Mouse (Mus musculus) urinary bladder, postnatal 25 days (tissue): ENCODE data around the gene Gm10972.
"Not testable (repeated sequence)": the region's sequence is repeated elsewhere in the genome, so short reads cannot be mapped to it uniquely, and the experiment has no call there.

Source experiments
- DNase-seq: peaks from one replicate; pipeline ENCODE4 v3.0.0; 2022; ENCODE audit warnings: low spot score

The Gm10972 gene

DNA sequence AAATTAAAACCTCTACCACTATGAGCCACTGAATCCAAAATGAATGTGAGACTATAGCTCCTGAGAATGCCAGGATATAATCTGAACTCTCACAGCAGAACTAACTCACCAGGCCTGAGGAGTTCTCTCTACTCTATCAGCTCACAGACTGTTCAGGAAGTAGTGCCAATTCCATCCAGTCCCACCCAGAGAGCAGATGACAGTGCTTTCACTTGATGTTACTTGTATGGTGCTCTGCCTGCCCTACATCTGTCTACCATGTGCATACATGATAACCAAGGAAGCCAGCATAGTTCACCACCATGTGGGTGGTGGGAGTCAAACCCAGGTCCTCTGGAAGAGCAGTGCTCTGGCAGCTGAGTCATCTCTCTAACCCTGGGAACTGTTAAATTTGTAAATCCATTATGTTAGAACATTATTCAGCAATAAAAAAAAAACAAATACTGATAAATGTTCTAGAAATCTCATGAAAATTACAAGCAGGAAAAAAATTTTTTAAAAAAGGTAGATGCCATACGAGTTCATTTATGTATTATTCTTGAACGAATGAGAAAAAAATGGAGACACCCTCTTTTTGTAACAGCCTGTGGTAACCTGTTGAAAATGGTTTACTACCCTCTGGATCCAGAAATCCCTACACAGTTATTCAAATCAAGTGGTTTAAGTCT is at the start of gene Gm10972:
Gm10972 (plus strand) TSS at position 618 of the 668 bp plus-strand sequence.
- not testable (repeated sequence) for DNase-seq

DNA sequence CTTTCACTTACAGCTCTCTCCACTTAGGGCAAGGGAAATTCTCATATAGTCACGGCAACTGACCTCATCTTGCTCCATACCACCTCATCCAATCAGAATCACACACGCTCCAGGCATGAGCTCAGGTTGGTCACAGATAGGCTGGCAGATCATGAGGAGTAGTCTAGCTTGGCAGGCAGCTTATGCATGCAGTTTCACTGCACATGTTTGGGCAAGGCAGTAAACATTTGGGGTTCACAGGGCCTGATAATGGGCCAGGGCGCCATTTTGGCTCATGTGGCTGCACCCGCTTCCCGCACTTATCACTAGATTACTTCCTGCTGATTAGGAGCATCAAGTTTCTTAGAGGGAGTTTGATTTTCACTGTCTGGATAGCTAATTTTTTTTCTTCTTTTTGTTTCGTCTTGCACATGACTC is 47.0 kb upstream of the Gm10972 start:
- no peak for DNase-seq

DNA sequence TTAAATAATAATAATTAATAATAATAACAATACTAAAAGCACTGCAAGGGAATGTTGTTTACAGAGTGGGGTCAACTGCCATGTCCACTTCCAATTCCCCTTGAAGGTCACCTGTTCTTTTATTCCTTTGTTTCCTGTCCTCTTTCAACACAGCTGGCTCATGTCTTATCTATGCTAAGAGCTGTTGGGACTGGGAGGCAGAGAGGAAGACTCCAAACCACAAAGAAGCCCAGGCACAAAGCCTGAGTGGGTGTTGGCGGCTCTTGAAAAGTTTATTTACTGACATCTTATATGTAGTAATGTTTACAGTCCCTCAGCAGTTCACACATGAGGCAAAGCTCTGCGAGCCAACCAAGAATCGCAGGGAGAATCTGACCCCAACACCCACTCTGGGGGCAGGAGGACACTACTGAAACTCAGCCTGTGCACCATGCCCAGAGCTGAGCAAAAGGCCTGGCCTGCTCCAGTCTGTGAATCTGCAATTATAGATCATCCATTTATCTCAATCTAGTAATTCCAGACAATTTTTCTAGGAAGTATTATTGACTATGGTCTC is 45.6 kb upstream of the Gm10972 start:
- DNase-seq, result no peak

DNA sequence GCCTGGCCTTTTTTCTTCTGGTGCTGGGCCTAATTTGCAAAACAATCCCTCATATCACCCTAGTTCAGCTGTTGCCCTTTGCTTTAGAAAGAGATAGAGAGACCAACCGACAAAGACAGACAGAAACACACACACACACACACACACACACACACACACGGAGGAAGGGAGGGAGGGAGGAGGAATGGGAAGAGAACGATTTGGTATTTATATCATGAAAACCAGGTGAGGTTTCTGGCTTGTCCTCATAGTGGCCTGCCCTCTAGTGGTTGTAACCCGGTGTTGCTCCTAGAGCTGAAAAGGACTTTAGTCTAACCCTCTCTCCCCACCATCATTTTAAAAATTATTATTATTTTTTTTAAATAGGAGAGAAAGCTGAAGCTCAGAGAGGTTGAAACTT is 41.0 kb upstream of the Gm10972 start:
- DNase-seq, result peak; percentile 52

DNA sequence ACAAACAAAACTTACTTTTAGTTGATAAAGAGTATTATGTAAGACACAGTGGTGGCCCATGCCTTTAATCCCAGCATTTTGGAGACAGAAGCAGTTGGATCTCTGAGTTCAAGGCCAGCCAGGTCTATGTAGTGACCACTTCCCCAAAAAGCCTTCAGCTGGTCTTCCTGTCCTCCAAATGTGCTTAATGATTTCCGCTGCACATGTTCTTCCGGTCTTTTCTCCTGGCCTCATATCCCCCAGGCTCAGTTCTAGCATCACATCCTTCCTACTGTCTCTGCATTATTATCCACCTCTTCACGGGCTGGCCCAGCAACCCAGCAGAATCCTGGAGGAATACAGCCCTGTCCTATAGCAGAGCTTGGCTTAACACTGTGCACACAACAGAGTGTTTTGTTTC is 33.3 kb upstream of the Gm10972 start:
- no peak for DNase-seq

DNA sequence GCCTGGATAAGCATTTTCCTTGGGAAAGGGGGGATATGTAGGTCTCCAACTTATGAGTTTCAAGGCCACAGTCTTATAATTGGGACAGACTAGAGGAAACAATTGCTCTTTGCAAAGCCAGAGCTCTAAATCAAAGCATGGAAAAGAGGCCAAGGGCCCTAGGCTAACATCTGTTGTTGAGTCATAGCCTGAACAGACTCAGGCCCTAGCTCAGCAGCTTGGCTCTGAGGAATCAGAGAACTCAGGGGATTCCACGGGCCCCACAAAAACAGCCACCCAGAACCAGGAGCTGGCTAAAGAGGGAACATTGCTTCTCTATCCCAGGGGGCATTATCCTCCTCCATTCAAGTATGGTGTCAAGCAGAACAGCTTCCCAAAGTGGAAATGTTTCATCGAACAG is 32.3 kb upstream of the Gm10972 start:
- DNase-seq, result no peak

DNA sequence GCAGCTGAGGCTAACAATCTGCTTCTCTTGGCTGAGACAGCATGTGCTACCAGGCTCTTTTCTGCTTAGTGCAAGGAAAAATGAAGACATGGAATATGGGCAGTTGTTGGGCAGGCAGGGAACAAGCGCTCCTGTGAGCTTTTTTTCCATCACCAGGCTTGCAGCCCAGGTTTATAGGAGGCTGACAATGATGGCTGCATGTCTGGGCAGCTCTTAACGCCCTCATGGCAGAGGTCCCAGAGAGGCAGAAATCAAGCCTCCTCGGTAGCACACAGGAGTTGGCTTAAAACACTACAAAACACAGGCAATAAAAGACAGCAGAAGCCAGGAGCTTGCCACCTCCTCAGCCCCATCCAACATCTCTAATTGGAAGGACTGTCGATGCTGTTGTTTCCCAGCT is 31.6 kb upstream of the Gm10972 start:
- no peak for DNase-seq

DNA sequence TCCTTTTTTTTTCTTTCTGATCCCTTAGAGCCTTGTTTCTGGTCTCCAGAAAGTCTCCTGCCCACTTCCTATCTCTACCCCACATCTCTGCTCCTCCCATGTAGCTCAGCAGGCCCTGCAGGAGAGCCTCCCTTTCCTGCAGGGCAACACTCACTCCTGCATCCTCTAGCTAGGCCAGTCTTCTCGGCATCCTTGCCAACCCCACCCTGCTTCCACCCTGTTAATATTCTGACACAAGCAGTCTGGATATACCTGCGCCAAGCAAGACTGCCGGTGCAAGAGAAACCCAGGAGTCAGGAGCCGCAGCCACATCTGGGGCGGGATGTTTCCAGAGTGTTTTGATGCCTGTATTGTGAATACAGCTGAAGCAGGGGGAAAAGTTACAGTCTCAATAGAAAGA is 31.1 kb upstream of the Gm10972 start:
- DNase-seq, result no peak

DNA sequence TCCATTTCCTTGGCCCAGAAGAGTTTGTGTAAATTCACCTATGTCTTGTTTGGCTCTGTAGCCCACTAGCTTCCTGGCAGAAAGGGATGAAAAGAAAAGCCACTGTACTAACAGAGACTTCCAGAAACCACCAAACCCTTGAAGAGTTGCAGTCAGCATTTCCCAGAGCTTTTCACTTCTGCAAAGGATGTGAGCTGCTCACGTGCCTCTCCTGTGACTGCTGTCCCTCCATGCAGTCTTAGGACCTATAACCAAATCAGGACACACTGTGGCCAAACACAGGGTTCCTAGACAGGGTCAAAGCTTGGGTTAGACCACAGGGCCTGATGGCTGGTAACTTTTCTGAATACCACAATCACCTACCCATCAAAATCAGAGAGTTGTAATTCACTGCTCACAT is 30.6 kb upstream of the Gm10972 start:
- DNase-seq, result no peak

DNA sequence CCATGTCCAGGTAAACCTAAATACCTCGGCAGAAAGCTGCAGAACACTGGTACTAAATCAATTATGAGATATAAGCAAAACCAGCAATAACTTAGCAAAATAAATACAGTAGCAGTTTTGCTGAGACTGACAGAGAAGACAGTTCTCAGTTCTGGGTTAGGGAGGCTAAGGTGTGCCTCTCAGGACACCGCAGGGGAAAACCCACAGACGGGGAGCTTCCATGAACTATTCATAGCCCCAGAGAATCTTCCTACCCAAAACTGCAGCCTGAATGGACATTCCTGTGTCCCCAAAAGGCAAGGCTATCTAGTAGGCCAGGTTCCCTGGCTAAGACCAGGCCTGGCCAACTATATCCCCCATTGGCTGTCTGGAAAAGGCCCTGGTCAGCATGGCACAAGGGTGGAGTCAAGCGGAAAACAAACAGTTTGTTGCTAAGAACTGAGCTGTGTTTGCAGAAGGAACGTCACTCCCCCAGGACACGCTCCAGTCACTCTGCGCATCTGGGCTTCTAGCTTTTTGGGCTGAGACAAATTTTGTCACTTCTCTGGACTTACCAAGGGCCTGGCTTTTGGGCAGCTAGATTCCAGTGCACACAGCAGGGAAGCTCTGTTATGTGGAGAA is 29.5 kb upstream of the Gm10972 start:
- no peak for DNase-seq

DNA sequence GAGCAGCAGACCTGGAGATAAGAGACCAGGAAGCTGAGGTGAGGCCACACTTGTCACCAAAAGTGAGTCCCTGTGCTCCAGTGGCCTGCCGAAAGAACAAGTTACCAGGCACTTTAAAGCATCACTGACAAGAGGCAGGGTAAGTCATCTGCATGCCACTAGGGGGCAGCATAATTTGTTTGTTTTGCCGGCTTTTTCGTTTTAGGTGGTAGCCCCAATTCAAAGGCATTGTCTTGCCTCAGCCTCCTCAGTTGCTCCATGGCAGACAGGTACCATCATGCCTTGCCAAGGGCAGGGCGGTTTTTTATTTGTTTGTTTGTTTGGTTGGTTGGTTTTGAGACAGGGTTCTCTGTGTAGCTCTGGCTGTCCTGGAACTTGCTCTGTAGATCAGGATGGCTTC is 26.2 kb upstream of the Gm10972 start:
- peak; percentile 28 for DNase-seq

DNA sequence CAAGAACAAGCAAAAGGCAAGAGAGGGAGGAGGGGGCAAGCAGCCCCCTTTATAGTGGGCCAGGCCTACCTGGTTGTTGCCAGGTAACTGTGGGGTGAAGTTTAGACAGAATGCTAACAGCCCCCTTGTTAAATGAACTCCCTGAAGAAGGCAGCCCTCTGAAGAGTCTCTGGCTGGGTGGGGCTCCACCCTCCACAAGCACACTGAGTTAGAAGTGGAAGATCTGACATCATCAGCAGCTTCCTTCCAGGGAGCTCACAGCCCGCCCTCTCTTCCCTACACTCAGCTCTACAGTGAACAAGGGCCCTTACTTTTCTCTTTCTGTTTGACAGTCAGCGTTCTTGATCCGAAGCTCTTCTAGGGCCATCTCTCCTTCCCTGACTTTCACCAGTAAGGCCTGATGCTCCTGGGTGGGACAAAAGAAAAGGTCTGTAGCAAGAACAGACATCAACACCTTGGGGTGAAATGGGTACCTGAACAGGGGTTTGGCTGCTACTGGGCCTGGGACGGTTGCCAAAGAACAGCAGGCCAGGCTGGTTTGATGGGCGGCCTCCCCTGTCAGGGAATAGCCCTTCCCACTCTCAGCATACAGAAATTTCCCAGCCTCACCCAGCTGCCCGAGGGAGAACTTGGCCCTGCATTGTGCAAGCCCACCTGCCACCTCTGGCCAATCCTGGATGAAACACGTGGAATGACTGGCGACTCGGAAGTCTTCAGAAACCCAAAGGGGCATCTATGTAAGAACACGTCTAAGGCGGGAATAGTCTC is 21.0 kb upstream of the Gm10972 start:
- DNase-seq, result no peak

DNA sequence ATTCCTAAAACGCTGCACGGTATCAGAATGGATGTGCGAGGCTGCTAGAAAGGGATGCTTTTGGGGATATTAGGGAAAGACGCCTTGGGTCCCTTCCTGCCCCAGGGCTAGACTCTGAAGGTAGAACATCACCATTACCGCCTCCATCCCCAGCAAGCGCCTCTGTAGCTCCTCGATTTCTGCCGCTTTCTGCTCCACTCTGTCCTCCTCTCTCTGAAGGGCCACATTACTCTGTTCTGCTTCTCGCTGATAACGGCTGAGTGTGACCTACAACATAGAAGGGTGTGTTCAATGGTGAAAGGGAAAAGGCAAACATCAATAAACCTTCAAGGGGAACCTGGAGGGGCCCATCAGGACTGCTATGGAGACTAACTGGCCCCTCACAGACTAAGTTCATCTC is 20.4 kb upstream of the Gm10972 start:
- DNase-seq, result no peak

DNA sequence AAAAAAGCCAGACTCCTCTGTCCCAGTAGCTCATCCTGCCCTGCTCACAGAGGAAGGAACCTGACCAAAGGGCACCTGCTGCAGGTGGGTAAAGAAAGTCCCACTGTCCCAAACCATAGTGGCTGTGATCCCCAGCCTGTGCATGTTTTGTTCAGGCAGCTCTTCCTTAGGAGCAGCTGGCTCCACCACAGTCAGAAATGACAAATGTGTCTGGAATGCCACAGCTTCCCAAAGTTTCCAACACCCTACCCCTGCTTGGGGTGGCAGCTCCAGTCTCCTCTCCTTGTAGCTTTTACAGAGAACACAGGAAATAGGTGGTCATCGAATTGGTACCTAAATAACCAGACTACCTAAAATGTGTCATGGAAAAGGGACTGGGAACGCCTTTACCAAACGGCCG is 18.6 kb upstream of the Gm10972 start:
- DNase-seq, result no peak

DNA sequence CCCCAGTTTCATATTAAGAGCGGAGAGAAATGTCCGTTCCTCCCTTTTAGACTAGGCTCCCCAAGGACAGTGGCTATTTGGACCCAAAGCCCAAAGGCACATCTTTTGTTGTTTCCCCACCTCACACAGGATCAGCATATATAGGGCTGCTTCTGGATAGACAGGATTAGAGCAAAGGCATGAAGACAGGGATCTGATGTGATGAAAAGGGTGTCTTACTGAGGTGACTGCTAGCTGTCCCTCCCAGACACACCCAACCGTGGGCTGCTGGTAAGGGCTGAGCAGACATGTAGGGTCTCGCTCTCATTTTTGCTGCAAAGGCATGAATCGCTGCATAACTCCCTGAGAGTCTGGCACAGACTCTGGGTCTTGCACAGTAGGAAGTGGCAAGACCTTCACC is 14.2 kb upstream of the Gm10972 start:
- DNase-seq, result no peak

DNA sequence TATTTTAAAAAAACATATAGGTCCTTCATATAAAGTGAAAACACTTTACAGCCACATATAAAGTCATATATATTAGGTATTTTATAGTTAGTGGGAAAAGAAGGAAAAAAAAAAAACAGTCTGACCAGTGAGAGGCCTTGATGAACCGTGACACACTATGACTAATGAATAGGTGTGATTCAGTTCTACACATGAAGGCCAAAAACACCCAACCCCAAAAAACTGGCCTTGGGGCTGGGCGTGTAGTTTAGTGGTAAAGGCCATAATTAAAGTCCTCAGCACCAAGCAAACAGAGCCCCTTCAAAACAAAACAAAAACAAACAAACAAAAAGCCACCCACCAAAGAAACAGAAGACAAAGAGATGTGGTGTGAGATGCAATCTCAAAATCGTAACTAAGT is 13.0 kb upstream of the Gm10972 start:
- DNase-seq, result no peak

DNA sequence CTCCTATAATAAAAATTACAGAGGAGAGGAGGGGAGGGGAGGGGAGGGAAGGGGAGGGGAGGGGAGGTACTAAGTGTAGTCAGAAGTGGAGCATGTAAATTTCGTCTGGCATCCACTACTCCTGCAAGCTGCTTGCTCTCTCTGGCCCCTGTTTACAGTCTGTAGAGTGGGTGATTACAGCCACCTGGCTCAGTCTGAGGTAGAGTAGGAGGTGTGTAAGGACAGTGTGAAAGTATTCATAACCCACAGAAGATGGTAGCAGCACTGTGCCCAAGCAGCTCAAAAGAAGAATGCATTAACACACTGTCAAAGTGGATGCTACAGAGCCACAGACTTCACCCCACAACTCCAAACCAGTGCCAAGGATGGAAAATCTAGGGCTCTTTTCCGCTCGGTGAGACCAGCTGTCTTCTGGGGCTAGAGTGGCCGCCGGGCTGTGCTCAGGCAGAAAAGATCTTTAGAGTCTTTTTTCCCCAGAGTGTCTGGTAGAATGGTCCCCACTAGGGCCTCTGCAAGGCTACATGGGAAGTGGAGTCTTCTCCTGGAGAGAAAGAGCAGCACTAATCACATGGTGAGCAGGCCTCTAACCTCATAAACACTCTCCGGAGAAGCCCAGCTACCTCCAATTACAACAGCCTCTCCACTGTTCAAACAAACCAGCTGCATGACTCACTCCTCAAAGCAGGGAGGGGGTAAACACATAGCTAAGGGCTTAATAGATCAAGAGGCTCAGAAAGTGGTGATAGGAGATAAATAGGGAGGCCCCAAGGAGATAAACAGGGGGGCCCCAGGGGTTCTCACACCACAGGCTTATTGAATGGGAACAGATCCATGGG is 6.1 kb downstream of the Gm10972 start:
- no peak for DNase-seq

DNA sequence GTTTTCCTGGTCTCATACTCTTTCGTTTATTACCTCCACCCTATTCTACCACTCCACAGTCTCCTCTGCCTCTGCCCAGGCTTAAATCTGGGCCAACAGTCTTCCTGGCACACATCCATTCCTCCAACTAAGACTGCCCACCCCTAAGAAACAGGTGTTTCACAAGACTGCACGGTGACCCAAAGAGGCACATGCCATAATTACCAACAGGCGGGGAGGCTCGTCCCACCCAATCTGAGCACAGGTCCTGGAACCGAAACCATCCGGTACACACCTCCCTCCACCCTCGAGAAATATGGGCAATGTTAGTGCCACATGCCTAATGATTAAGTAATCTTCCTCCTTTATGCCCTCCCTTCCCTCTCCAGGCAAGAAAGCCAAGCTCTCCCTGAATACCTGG is 7.5 kb downstream of the Gm10972 start:
- no peak for DNase-seq

DNA sequence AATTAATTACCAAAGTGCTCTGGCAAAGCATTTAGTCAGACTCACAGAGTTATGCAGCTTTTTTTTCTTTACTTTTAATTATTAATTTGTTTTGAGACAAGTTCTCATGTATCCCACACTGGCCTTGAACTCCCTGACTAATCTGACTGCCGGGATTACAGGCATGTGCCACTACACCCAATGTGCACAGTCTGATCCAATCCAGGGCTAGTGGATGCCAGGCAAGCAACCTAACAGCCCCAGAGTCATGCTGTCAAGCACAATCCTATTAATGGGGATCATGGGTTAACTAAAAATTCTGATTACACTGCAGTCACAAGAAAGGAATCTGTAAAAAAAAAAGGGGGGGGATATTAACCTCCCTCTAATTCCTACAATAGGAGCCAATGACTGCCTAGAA is 11.1 kb downstream of the Gm10972 start:
- not testable (repeated sequence) for DNase-seq

DNA sequence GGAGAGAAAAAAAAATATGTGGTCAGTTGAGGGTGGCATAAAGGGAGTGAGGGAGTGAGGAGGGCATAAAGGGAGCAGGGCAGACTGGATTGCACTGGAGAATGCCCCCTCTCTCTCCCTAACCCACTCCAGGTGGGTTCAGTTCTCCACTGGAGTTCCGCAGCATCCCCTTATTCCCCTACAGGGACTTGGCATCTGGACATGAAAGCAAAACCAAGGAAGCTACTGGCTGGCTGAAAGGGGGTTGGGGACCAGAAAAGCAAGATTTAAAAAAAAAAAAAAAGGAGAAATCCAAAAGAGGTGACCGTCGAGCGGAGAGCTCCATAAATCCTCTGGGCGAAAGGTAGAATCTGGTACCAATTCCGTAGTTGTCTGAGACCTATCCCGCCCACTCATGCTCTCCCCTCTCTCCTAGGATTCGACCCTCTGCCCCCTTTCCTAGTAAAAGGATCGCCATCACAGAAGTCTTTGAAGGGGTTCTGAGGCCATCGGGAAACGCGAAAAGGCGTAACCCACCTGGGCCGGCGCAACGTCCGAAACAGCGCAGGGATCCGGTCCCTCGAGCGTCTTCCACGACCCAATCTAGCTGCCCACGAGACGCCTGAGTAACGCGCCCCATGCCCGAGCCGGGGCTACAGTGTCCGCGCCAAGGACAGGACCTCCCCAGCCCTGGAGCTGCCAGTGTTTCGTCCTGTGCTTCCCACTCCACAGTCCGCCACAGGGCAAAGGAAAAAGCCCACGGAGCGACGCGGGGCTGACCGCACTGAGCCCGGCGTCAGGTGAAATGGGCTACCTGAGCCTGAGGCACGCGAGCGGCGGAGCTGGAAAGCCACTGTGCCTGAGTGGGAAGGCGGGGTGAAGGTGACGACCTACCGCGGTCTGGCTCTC is 15.2 kb downstream of the Gm10972 start:
- not testable (repeated sequence) for DNase-seq

DNA sequence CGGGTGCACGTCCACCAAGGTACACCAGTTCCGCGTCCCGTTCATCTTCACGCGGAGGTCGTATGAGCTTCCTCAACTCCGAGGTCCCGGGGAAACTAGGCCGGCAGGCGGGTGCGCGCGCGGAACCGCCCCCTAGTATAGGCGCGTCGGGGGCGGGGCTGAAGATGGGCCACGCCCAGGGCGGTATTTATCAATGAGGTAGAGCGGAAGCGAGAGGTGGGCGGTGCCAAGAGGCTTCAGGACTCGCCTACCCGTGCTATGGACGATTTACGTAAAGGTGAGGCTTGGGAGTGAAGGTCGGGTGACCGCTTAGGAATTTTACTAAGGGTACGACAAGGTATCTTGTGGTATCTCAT is 15.8 kb downstream of the Gm10972 start, which contains the start of gene Tuft1:
Tuft1 (minus strand) TSS at position 133 of the 356 bp plus-strand sequence.
- DNase-seq, result peak; percentile 71
